Mouse (Mus musculus) adrenal gland, adult 18-20 months (tissue): ENCODE measurements around the gene Sae1. TPM values are rescaled to one million over a fixed set of nuclear protein-coding genes. Genes with fewer than 3 reads are reported as not detected.

Source experiments
- DNase-seq, 2 experiments: peaks; one replicate each; pipeline ENCODE4 v3.0.0; 2021 to 2022; ENCODE audit warnings: low spot score in 2 of 2
- total RNA-seq, 2 experiments: library from RNA; stranded (reverse); gene quantifications; 1 replicate in 1 of 2; 2 replicates in 1 of 2; pipeline ENCODE4 v1.2.3; 2021

The Sae1 gene
- total RNA-seq, 2 experiments from 2014 or later, result 57.0 to 61.8 TPM

DNA sequence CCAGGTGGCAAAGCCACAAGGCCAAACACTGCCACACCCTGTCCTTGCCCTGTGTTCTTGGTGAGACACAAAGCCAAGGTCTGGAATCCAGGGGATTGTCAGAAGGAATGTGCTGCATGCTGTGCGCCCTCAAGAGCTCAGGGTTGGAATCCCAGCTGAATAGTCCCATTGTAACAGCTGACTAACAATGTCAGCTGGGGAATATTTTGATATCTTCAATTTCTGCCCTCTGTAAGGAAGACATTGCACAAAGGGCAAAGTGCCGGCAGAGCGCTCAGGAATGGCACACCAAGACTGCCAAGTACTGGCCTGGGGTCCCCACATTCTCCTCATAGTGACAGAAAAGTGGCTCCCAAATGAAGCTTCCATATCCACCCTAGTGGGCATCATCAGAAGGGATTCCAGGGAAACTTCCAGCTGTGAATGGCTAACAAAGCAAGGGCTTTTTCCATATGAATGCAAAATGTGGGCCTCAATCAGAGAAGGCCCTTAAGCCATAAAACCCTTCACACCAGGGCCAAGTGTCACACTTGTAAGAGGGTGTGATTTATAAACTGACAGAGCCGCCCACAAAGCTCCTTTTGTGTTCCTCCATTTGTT is 22.6 kb downstream of the Sae1 start:
- DNase-seq, result peak in 1 of 2 experiments; percentile 24

DNA sequence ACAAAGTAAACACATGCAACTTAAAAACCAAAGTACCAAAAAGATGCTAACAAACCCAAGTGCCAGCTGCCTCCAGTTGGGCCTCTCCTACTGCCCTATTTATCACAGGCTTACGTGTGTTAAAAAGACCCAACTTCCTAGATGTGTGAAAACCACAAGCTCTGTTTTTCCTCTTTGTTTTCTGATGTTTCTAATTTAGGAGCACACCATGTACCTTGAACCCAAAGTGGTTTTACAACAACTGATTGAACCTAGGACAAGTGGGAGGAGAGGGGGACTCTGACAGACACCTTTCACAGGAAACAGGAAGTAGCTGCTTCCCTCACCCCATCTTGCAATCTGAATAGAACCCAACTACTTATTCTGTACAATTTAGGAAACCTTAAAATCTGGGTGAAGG is 23.3 kb downstream of the Sae1 start:
- DNase-seq, result no peak

DNA sequence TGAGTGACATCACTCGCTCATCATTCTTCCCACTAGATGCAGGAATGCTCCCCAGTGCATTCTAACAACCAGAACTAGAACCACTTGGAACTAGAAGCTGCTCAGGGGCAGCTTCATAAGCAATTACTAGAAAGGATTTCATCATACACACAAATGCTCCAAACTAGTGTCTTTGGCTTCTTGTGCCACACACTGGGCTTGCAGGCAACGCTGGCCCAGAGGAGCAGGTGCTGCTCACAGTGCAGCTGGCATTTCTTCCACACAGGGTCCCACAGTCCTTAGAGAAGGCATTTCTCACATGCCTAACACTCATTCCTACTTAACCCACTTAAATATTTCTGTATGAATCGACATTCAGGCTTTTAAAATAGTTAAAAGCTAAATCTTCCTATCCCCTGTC is 30.0 kb downstream of the Sae1 start:
- DNase-seq, result no peak

DNA sequence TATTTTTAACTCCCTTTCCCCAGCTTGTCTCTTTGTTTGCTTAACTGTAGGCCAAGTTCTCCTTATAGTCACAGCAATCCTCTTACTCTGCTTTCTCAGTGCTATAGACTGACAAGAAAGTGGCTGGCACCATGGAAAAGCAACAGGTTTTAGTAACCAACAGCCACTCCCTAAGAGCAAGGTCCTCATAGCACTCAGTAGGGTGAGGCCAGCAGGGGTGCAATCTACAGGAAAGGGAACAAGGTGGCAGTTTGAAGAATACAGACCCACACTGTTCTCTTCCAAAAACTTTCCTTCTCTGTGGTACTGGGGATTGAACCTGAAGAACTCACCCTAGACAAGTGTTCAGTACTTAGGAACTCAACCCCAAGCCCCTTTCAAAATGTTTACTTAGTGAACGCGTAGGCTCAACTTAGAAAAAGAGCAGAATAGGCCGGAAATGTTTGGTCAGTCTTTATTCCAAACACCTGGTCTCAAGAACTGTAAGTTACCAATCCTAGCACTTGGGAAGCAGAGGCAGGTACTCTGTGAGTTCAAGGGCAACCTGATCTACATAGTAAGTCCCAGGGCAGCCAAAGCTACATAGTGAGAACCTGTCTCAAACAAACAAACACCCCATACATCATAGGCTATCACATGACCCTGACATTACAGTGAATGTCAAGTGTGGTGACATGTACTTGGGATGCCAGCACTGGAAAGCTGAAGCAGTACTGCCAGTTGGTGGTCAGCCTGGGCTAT is 31.6 kb downstream of the Sae1 start:
- DNase-seq, result no peak

DNA sequence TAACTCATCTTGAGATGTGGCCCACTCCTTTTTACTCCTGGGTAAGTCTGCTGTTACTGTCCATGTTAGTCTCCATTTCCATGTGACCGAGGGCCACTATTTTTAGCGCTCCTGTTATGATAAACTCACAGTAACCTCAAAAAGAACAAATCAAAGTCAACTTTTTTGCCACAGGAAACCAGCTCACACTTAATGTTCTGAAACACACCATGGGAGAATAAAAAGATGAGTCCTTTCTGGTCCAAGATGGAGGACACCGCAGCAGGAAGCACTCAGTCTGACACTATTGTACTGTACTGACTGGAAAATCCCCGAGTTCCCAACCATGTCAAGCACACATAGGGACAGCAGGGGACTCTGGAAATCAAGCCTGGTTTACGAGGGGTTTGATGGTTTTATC is 37.6 kb downstream of the Sae1 start:
- DNase-seq, result no peak

DNA sequence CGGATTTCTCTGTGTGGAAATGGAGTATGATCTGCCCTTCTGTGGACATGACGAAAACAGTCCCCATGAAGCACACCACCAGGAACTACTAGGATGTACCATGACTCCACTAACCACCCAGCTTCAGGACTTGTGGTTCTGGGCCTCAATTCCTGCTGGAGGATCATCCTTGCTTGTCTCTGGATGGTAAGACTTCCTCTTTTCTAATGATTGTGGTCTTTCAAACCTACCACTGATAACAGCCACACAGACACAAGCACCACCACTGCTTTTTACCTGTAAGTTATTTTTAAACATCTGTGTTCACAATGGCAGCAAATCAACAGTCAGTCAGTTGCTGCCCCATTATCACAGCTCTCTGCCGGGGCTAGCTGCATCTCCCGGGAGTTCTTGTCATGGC is 42.3 kb downstream of the Sae1 start:
- no peak for DNase-seq

DNA sequence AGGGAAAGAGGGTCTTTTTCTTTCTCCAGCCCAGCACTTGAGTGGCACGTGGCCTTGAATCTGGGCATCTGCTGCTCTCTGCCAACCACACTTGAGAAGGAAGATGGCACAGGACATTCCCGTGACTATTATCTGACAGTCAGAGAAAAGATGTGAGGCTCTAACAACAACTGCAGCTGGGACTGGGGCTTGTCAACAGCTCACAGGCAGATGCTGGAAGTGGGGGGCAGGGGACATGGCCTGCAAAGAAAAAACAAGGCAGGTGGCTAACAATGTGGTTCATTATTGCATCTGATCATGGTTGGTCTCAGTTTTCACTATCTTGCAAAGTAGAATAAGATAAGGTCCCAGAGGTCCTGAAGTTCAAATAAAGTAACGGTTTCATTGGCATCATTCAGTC is 43.0 kb downstream of the Sae1 start:
- DNase-seq, result no peak

DNA sequence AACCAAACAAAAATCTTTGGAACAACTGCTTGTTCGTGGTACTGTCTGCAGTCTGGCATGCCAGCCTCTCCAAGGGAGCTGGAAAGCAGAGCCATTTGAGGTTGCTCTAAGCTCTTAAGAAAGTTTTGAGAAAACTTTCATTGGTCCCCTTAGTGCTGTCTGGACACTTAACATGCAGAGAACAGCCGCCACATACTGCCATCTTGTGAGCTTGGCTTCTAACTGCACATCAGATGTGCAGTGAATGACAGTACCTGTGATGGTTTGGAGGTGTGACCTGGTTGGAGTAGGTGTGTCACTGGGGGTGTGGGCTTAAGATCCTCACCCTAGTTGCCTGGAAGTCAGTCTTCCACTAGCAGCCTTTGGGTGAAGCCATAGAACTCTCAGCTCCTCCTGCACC is 49.9 kb downstream of the Sae1 start:
- DNase-seq, result no peak

DNA sequence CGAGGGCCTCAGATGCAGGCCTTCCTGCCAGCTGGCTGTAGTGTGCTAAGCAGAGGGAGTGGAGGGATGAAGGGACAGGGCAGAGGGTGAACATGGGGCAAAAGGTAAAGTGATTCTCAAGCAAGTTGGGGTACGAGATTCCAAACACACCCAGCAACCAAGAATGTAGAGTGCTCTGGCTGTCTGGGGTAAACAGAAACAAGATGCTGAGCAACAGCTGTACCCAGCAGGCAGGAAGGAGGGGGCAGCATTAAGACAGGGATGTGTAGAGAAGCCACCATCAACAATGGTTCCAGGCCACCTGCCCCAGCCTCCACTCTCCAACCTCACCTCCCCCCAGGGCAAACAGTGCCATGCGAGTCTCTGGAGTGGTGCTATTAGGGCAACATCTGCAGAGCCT is 58.5 kb downstream of the Sae1 start:
- DNase-seq, result no peak

DNA sequence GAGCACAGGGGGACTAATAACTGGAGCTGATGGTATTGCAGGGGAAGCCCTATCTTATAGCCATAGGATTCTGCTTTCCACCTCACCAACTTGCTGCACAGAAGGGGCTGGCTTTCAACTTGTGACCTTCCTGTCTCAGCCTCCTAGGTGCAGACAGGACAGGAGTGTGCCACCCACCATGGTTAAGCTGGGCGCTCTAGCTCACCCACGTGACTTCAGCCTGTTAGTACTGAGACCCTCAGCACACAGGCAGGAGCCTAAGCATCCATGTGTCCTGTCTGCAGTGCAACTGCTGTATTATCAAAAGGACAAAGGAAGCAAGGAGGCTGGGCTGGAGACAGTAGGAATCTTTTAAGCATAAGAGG is 61.0 kb downstream of the Sae1 start:
- no peak for DNase-seq

DNA sequence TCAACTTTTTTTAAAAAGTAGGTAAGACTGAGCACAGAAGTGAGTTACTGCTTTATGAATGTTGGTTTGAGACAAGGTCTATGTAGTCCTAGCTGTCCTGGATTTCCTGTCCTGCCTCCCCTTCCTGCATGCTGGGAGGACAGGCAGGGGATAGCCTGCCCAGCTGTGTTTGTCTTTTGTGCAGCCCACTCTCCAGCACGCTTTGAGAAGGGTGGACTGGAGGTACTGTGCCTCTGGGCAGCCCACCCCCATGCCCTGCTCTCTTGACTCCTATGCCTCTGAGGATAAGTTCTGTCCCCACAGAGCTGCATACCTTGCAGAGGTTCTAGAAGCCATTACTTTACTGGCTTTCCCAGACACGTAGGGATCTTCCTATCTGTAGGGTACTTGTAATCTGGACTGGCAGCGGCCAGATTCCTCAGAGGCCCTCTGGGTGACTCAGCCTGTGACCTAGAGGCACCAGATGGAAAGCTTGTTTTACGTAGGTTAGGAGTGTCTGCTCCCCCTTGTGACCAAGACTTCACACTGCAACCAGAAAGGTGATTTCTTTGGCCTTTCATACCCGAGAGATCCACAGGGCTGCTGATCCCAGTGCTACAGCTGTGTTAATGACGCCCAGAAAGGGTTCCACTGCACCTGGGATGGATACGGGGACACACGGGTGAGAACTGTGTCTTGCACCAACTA is 61.5 kb downstream of the Sae1 start:
- peak; percentile 47 to 48 for DNase-seq

DNA sequence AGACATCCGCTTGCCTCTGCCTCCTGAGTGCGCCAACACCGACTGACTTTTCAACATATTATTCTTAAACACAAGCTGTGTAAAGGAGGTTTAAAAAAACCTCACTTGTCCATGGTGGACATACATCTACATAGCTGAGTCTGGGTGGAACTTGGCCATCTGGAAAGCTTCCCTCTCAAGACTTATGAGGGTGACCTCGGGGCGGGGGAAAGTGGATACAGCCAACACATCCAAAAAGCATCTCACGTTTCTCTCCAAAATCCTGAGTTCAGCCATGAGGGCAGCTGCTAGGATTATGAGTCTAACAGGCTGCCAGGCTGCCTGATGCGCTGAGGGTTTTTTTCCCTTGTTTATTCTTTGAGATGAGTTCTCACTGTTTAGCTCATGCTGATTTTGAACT is 62.9 kb downstream of the Sae1 start:
- no peak for DNase-seq

DNA sequence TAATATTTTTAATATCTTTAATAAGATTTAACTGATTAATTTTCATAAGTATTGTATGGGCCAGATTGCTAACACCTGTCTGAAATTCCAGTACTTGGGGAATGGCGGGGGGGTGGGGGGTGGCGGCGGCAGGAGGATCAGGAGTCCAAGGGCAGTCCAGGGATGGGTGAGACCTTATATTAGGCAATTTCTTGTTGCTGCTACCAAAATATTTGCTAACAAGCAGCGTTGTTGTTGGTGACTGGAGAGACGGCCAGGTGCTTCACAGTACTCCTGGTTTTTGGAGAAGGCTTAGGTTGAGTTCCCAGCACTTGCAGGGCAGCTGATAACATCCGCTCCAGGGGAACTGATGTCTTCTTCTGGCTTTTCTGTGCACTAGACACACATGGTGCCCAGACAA is 67.1 kb downstream of the Sae1 start:
- no peak for DNase-seq

DNA sequence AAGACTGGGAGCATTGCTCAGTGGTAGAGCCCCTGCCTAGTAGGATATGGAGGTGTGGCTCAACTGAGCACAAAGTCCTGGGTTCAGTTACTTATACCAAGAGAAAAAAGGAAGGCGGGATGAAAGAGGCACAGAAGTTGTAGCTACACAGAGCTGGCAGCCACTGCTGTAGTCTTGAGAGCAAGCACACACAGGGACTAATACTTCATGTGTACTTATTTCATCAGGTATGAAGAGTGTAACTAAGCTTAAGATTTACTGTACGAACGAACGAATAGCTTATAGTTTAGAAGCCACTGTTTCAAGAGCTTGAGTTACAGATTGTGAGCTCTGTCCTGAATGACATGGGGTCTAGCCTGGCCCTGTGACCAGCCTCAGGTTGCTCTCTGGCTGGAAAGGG is 68.4 kb downstream of the Sae1 start:
- no peak for DNase-seq

DNA sequence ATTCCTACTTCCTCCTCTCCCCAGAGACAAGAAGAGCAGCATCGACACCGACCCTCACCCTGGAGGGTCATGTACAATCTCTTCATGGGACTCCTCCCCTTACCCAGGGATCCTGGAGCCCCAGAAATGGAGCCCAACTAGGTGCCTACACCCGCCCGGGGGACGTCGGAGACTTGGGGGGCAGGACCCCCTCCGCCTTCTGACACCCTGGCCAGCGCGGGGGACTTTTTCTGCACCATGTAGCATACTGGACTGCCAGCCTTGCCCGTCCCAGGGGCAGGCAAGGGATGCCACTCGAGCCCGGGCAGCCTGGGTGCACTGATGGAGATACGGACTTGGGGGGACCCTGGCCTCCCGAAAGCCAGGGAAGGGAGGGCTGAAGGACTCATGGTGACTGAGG is 70.5 kb downstream of the Sae1 start:
- no peak for DNase-seq

DNA sequence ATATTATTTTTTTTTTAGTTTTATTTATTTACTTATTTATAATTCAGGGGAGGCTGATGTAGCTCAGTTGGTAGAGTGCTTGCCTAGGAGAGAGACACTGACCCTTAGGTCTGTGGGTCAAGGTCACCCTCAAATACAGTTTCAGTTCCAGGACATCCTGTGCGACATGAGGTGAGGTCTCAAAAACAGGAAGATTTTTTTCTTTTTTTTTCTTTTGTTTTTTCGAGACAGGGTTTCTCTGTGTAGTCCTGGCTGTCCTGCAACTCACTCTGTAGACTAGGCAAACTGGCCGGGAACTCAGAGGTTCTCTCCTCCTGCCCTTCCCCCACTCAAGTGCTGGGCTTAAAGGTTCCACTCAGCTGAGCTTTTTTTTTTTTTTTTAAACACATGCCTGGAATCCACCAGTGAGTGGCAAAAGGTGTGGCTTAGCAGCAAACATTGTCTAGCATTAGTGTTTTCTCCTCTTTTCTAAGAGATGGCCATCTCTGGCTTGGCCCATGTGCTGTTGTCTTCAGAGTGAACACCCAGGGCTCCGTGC is 72.3 kb downstream of the Sae1 start:
- no peak for DNase-seq

DNA sequence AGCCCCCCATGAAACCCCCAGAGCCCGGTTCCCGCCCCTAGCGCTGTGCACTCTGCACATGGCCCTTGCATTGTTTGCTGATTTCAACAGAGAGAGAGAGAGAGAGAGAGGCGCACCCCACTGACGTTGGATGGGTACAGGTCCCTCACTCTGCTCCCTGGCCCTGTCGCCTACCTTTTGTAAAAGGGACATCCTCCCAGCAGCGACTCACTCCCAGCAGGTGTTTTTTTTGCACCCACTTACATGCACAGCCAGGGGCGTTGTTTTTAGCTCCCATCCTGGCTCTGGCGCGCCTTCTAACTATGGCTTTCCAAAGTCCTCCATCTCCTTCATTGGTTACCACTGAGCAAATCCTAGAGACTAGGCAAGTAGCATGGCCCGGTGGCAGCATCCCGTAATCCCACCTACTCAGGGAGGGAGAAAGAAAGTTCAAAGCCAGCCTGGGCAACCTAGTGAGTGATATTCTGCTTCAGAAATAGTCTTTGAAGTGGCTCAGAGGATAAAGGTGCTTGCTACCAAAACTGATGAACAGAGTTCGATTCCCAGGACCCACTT is 73.3 kb downstream of the Sae1 start:
- no peak for DNase-seq

DNA sequence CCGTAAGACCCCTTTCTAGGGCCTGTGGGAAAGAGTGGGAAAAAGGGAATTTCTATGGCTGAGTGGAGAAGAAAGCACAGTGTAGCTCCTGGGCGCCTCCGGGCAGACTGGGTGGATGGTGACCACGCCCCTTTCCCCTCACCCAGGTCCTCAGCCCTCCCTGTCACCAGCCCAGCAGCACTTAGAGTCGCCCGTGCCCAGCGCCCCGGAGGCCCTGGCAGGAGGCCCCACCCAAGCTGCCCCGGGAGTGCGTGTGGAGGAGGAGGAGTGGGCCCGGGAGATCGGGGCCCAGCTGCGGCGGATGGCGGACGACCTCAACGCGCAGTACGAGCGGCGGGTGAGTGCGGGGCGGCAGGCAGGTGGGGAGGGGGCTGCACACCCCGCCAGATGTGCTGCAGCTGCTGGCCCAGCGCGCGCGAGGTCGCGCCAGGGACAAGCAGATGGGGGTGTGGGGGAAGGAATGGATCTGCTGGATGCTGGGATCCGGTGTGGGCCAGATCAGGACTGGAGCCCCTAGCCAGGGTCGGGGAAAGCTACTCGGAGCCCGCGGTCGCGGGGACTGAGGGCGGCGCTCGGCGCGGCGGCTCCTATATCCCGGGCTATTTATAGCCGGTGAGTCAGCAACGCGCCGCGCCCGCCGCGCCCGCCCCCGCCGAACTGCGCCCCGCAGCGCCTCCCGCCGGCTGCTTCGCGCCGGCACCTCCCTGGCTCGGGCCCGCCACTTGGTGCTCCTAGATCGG is 74.0 kb downstream of the Sae1 start:
- peak; percentile 84 to 90 for DNase-seq

DNA sequence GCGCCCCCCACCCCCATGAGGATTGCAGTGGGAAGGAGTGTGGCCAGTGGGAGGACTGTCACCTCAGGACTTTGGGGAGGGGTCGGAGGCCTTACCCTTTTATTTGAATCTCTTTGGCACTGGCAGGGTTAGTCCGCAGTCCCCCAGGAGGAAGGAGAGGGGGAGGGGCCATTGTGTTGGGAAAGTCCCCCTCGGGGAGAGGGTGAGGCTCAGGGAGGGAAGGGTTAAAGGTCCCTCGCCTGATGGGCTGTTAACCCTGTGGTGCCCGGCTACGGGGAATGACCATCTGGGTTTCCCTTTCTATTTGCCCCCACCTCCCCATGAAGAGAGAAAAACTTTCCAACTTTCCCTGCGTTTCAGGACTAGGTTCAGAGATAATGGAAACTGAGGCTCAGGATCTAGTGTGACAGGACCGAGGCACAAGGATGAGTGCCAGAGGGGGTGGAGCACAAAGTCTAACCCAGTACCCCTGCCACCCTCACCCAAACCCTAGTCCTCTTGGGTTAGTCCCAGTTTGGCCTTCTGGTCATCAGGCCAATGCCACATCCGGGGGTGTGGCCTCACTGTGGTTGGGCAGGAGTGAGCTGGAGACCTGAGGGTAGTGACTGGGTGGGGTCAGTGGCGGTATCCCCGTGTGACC is 74.8 kb downstream of the Sae1 start:
- DNase-seq, result peak; percentile 54 to 65

DNA sequence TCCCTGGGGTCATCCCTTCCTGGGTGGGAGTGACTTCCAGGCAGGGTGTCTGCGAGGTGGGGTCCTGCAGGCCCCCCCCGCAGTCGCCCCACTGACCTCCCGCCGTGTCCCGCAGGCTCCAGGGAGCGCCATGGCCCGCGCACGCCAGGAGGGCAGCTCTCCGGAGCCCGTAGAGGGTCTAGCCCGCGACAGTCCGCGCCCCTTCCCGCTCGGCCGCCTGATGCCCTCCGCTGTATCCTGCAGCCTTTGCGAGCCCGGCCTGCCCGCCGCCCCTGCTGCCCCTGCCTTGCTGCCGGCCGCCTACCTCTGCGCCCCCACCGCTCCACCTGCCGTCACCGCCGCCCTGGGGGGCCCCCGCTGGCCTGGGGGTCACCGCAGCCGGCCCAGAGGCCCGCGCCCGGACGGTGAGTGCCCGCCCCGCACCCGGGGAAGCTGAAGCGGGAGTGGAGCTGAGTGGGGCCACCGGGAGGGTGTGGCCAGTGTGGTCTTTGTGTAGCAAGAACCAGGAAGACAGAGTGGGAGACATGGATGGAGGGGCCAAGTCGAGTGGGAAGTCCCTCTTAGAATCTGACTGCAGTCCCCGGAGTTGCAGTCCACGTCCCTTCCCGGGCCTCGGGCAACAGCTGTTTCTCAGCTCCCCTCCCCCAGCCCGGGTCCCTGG is 75.5 kb downstream of the Sae1 start:
- DNase-seq, result peak; percentile 26 to 52
